Mouse (Mus musculus) CH12.LX (cell line): Measurements from ENCODE around the gene Pbx3. TPM values are rescaled to one million over a fixed set of nuclear protein-coding genes. Genes with fewer than 3 reads are reported as not detected.

Experiments
- DNase-seq: peaks from one replicate; pipeline ENCODE4 v3.0.0-alpha.2; 2013; ENCODE audit errors: extremely low read depth
- H3K27ac ChIP-seq: 2 replicates; pipeline ENCODE4 v1.5.1; 2012; ENCODE audit warnings: low read depth, mild to moderate bottlenecking, control low read depth, moderate library complexity; ENCODE audit not compliant: insufficient read depth
- H3K27me3 ChIP-seq: replicated peaks from 2 replicates; pipeline ENCODE3; 2012; ENCODE audit warnings: inconsistent platforms
- H3K36me3 ChIP-seq, 2 experiments: replicated peaks in 1 of 2; 2 replicates each; pipeline versions ENCODE3 to v1.6.1; 2012; ENCODE audit warnings: inconsistent platforms in 1 of 2, low read length in 1 of 2, mild to moderate bottlenecking in 1 of 2, mixed read lengths in 1 of 2, moderate library complexity in 1 of 2; ENCODE audit not compliant: control insufficient read depth in 1 of 2, insufficient read depth in 1 of 2
- H3K4me1 ChIP-seq, 2 experiments: 2 replicates each; pipeline ENCODE4 v1.6.1; 2012; ENCODE audit warnings: inconsistent platforms in 1 of 2, moderate library complexity in 1 of 2; ENCODE audit not compliant: insufficient read depth in 2 of 2, control insufficient read depth in 1 of 2
- H3K4me2 ChIP-seq: 2 replicates; pipeline ENCODE4 v1.6.1; 2012; ENCODE audit warnings: low read depth, mild to moderate bottlenecking, control low read depth; ENCODE audit not compliant: poor library complexity, insufficient read depth, severe bottlenecking
- H3K4me3 ChIP-seq, 3 experiments: fragments of 150-350 bp in 1 of 3; sonication (generic) in 1 of 3; replicated peaks in 1 of 3; 2 replicates each; pipeline versions ENCODE3 to v1.5.1; 2011 to 2012; ENCODE audit warnings: low read depth in 2 of 3, low read length in 2 of 3, mild to moderate bottlenecking in 2 of 3, moderate library complexity in 2 of 3, control low read depth in 1 of 3, improper control_type of control experiment in 1 of 3, inconsistent platforms in 1 of 3, mixed read lengths in 1 of 3; ENCODE audit not compliant: poor library complexity in 1 of 3
- H3K79me2 ChIP-seq: replicated peaks from 2 replicates; pipeline ENCODE4 v1.6.1; 2012; ENCODE audit warnings: mild to moderate bottlenecking, moderate library complexity; ENCODE audit not compliant: control insufficient read depth, poor library complexity, insufficient read depth, severe bottlenecking; ENCODE audit errors: extremely low read depth
- H3K9ac ChIP-seq: 2 replicates; pipeline ENCODE4 v1.6.1; 2012; ENCODE audit warnings: low read depth, mild to moderate bottlenecking, control low read depth, moderate library complexity; ENCODE audit not compliant: insufficient read depth
- H3K9me3 ChIP-seq: replicated peaks from 2 replicates; pipeline ENCODE3; 2012; ENCODE audit warnings: low read length, inconsistent platforms, mixed read lengths
- BHLHE40 ChIP-seq: IDR thresholded peaks from 2 replicates; pipeline ENCODE4 v1.6.1; 2011; ENCODE audit warnings: mild to moderate bottlenecking, low read depth, low read length, improper control_type of control experiment
- CHD2 ChIP-seq: IDR thresholded peaks from 2 replicates; pipeline ENCODE4 v1.6.1; 2011; ENCODE audit warnings: low read length, improper control_type of control experiment
- CTCF ChIP-seq, 2 experiments: IDR thresholded peaks in 1 of 2; conservative IDR thresholded peaks in 1 of 2; 2 replicates each; pipeline ENCODE4 v1.5.1; 2011 to 2012; ENCODE audit warnings: low read depth in 2 of 2, low read length in 2 of 2, improper control_type of control experiment in 1 of 2, inconsistent platforms in 1 of 2, mild to moderate bottlenecking in 1 of 2, moderate library complexity in 1 of 2
- ELF1 ChIP-seq: IDR thresholded peaks from 2 replicates; pipeline ENCODE4 v1.6.1; 2014; ENCODE audit warnings: low read depth, mild to moderate bottlenecking, inconsistent platforms, low read length, improper control_type of control experiment
- EP300 ChIP-seq: IDR thresholded peaks from 2 replicates; pipeline ENCODE4 v1.6.1; 2011; ENCODE audit warnings: low read length, improper control_type of control experiment
- GABPA ChIP-seq: IDR thresholded peaks from 2 replicates; pipeline ENCODE4 v1.6.1; 2012; ENCODE audit warnings: low read depth, low read length, improper control_type of control experiment, inconsistent platforms; ENCODE audit not compliant: insufficient replicate concordance
- HCFC1 ChIP-seq: IDR thresholded peaks from 2 replicates; pipeline ENCODE4 v1.6.1; 2012; ENCODE audit warnings: low read depth, mild to moderate bottlenecking, inconsistent platforms, low read length, improper control_type of control experiment
- JUND ChIP-seq: conservative IDR thresholded peaks from 2 replicates; pipeline ENCODE4 v1.6.1; 2011; ENCODE audit warnings: low read depth, low read length, improper control_type of control experiment
- KAT2A ChIP-seq: IDR thresholded peaks from 2 replicates; pipeline ENCODE4 v1.6.1; 2012; ENCODE audit warnings: low read length, improper control_type of control experiment, inconsistent platforms; ENCODE audit not compliant: insufficient replicate concordance
- MAFK ChIP-seq: IDR thresholded peaks from 2 replicates; pipeline ENCODE4 v1.6.1; 2011; ENCODE audit warnings: low read length, improper control_type of control experiment; ENCODE audit not compliant: insufficient replicate concordance
- MAX ChIP-seq: IDR thresholded peaks from 2 replicates; pipeline ENCODE4 v1.6.1; 2011; ENCODE audit warnings: low read length, improper control_type of control experiment
- MAZ ChIP-seq: IDR thresholded peaks from 2 replicates; pipeline ENCODE4 v1.6.1; 2012; ENCODE audit warnings: low read depth, mild to moderate bottlenecking, inconsistent platforms, low read length, improper control_type of control experiment, moderate library complexity
- MEF2A ChIP-seq: IDR thresholded peaks from 2 replicates; pipeline ENCODE4 v1.6.1; 2014; ENCODE audit warnings: low read depth, mild to moderate bottlenecking, inconsistent platforms, low read length, improper control_type of control experiment, borderline replicate concordance
- MXI1 ChIP-seq: IDR thresholded peaks from 2 replicates; pipeline ENCODE4 v1.6.1; 2011; ENCODE audit warnings: mild to moderate bottlenecking, low read depth, low read length, improper control_type of control experiment
- MYC ChIP-seq: IDR thresholded peaks from 2 replicates; pipeline ENCODE4 v1.6.1; 2011; ENCODE audit warnings: low read depth, mild to moderate bottlenecking, improper control_type of control experiment, low read length
- PAX5 ChIP-seq: IDR thresholded peaks from 2 replicates; pipeline ENCODE4 v1.6.1; 2012; ENCODE audit warnings: low read length, inconsistent platforms, mixed read lengths
- POLR2A ChIP-seq: IDR thresholded peaks from 2 replicates; pipeline ENCODE4 v1.6.1; 2011; ENCODE audit warnings: low read depth, mild to moderate bottlenecking, improper control_type of control experiment, low read length
- POLR2AphosphoS2 ChIP-seq: IDR thresholded peaks from 2 replicates; pipeline ENCODE4 v1.6.1; 2011; ENCODE audit warnings: low read depth, low read length, improper control_type of control experiment
- RAD21 ChIP-seq: IDR thresholded peaks from 2 replicates; pipeline ENCODE4 v1.6.1; 2011; ENCODE audit warnings: low read depth, mild to moderate bottlenecking, low read length, improper control_type of control experiment, moderate library complexity
- RCOR1 ChIP-seq: conservative IDR thresholded peaks from 2 replicates; pipeline ENCODE4 v1.6.1; 2012; ENCODE audit warnings: low read depth, mild to moderate bottlenecking, inconsistent platforms, low read length, improper control_type of control experiment
- SIN3A ChIP-seq: IDR thresholded peaks from 2 replicates; pipeline ENCODE4 v1.6.1; 2012; ENCODE audit warnings: low read length, improper control_type of control experiment, inconsistent platforms
- TBP ChIP-seq: conservative IDR thresholded peaks from 2 replicates; pipeline ENCODE4 v1.6.1; 2011; ENCODE audit warnings: low read depth, low read length, improper control_type of control experiment
- USF1 ChIP-seq: IDR thresholded peaks from 2 replicates; pipeline ENCODE4 v1.6.1; 2014; ENCODE audit warnings: low read depth, mild to moderate bottlenecking, inconsistent platforms, low read length, improper control_type of control experiment
- ZC3H11A ChIP-seq: IDR thresholded peaks from 2 replicates; pipeline ENCODE4 v1.6.1; 2012; ENCODE audit warnings: low read depth, mild to moderate bottlenecking, inconsistent platforms, low read length, improper control_type of control experiment
- ZNF384 ChIP-seq: IDR thresholded peaks from 2 replicates; pipeline ENCODE4 v1.6.1; 2012; ENCODE audit warnings: low read depth, low read length, improper control_type of control experiment, inconsistent platforms
- dilution Hi-C: fragments of 300-500 bp; cut with MboI; formaldehyde crosslinking; loops from 2 replicates; pipeline ENCODE4 v1.14.3; 2020; ENCODE audit warnings: low sequenced_read_pairs; ENCODE audit not compliant: extremely low pct_unique_long_range_greater_than_20kb, extremely low pct_ligation_motif_present
- in situ Hi-C: fragments of 300-500 bp; cut with MboI; formaldehyde crosslinking; loops from 3 replicates; pipeline ENCODE4 v1.14.3; 2019; ENCODE audit warnings: low sequenced_read_pairs, low pct_ligation_motif_present, low pct_unique_long_range_greater_than_20kb, mixed read lengths
- polyA plus RNA-seq: library from polyadenylated mRNA; unstranded; fragments of >175 nt; gene quantifications from 2 replicates; pipeline ENCODE4 v1.2.1, GENCODE M21; 2012; ENCODE audit warnings: low read depth; ENCODE audit not compliant: insufficient read length
- total RNA-seq, 2 experiments: library from RNA; depleted of rRNA; stranded (reverse); fragments of 300-350 nt in 1 of 2; fragments of >200 nt in 1 of 2; gene quantifications; 2 replicates each; pipeline ENCODE4 v1.2.3; 2012 to 2014

The Pbx3 gene
- total and polyA plus RNA-seq, 3 experiments, result 3.8 to 8.1 (median 5.9) TPM

- Histone ChIP-seq H3K36me3 (no peaks in the 10 kb centered on the region), H3K4me3 (no peak overlapping the region), H3K79me2 (no peaks in the 10 kb centered on the region), H3K27me3 (no peaks in the 10 kb centered on the region), H3K9ac (no peak overlapping the region), H3K9me3 (no peaks in the 10 kb centered on the region), H3K4me2 (no peak overlapping the region), H3K27ac (no peak overlapping the region), H3K4me1 (peaks cover 0 to 10% of the 10 kb centered on the region in 2 experiments; a peak in 2 of 4 replicates)
- in situ Hi-C loops, result no loop called here
- dilution Hi-C loops, result no loop called here
- peak; percentile 8 for DNase-seq
- TF ChIP-seq ZC3H11A (no peak), ZNF384 (no peak), POLR2AphosphoS2 (no peak), RCOR1 (no peak), GABPA (no peak), PAX5 (no peak), MAX (no peak), POLR2A (no peak), KAT2A (no peak), CTCF (conservative IDR thresholded peaks at IDR 0.05 in 1 of 2, IDR thresholded peaks at IDR 0.05 in 1 of 2; ENCODE audit: low read depth in 2 of 2, low read length in 2 of 2) (no peak), ELF1 (no peak), CHD2 (no peak), BHLHE40 (no peak), MYC (no peak), JUND (no peak), SIN3A (no peak), EP300 (no peak), MXI1 (no peak)
These were observed 233.3 kb downstream of the Pbx3 start for GRCm38 (mm10) chr2:34139470-34140158.

GRCm38 (mm10) chr2:34135316-34135715, 237.6 kb downstream of the Pbx3 start:
- H3K9me3 ChIP-seq, result no peaks in the 10 kb centered on the region
- dilution Hi-C loops (no loop called here), in situ Hi-C loops (no loop called here)
- no peak overlapping the region for H3K9ac ChIP-seq
- no peaks in the 10 kb centered on the region for H3K79me2 ChIP-seq
- no peak for DNase-seq
- H3K4me2 ChIP-seq, result no peak overlapping the region
- H3K4me1 ChIP-seq, result peaks cover 0 to 10% of the 10 kb centered on the region in 2 experiments; a peak in 2 of 4 replicates
- no peaks in the 10 kb centered on the region for H3K36me3 ChIP-seq
- no peak overlapping the region for H3K27ac ChIP-seq
- H3K4me3 ChIP-seq, result no peak overlapping the region
- peaks cover 3% of the 10 kb centered on the region for H3K27me3 ChIP-seq
- TF ChIP-seq BHLHE40 (no peak), TBP (no peak), HCFC1 (no peak), MEF2A (no peak), MAFK (no peak), RAD21 (no peak), MAZ (no peak), ELF1 (no peak), USF1 (no peak)
